Mouse (Mus musculus) frontal cortex, adult 2 months (tissue): Measurements from ENCODE around the gene Vmn1r38. TPM values are rescaled to one million over a fixed set of nuclear protein-coding genes. Genes with fewer than 3 reads are reported as not detected.
"Not testable (repeated sequence)": the region's sequence is repeated elsewhere in the genome, so short reads cannot be mapped to it uniquely, and the experiment has no call there.

Experiments used
- DNase-seq, 2 experiments: peaks; one replicate each; pipeline ENCODE4 v3.0.0; 2022; ENCODE audit warnings: low spot score in 1 of 2; ENCODE audit errors: extremely low spot score in 1 of 2
- polyA plus RNA-seq: library from polyadenylated mRNA; depleted of rRNA; stranded (reverse); fragments of >200 nt; gene quantifications from 2 replicates; pipeline ENCODE4 v1.2.3, GENCODE M21; 2012; rRNA removed

The Vmn1r38 gene
- polyA plus RNA-seq: not detected in 2 replicates

DNA sequence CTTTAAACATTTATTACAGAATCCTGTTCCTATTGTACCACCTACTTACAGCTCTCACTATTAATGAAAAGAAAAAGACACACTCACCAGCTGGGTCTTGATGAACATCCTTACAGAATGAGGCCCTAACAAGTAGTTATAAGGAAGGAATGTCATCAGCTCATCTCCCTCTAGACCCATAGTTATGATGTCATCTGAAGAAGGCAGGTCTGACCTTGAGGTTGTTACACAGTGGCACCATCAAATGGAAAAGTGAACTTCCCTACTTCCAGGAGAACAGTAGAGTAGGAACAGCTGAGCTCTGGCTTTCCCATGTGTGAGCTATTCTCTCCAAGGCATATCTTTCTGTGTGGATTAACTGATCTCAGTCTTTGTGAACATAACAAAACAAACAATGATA lies at the start of gene Vmn1r38:
Gene Vmn1r38, minus strand, starts transcription at position 101 of the 400 bp plus-strand sequence.
- not testable (repeated sequence) for DNase-seq

- no peak for DNase-seq
Observed at GRCm38 (mm10) chr6:66810509-66810908, 28.1 kb upstream of the Vmn1r38 start, which contains the start of gene Vmn1r39. Gene Vmn1r39, minus strand, starts transcription at chr6:66810609.

DNA sequence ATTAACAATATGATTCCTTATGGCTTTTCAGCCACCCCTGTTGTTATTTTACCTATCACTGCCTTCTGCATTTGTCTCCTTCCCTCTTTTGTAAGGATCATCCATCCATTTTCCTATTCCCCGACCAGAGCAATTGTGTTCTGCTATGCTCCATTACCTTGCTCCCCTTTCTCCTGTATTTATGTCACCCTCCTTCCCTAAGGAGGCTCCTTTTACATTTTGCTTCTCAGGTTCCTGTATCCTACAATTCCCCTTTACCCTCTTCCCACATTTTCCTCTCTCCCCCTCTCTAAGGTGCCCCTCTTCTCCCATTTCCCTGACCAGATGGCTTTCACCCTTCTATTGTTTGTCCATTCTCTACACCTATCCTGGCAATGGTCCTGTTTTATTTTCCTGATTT lies 23.9 kb upstream of the Vmn1r38 start:
- no peak for DNase-seq

DNA sequence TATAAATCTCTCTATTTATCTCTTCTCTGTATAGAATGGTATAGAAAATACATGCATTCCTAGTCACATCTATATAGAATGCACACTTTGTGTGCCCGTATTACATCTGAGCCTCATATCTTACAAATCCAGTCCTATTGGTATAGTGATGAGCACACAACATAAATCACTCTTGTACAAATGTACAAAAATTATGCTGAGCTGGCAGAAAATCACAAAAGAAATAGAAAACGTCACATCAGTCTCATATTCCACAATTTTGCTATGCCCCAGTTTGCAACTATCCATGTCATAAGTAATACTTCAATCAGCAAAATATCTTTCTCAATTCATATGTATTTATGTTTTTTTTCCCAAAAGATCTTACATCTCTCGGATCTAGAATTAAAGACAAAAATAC lies 23.3 kb upstream of the Vmn1r38 start:
- no peak for DNase-seq

DNA sequence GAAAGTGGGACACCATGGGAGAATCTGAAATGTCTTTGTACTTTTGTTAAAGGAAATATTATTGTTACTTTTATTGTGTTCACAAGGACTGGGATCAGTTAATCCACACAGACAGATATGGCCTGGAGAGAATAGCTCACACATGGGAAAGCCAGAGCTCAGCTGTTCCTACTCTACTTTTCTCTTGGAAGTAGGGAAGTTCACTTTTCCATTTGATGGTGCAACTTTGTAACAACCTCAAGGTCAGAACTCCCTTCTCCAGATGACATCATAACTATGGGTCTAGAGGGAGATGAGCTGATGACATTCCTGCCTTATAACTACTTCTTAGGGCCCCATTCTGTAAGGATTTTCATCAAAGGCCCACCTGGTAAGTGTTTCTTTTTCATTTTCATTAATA lies 53.3 kb downstream of the Vmn1r38 start, which contains the start of gene Vmn1r37:
Gene Vmn1r37, plus strand, starts transcription at position 301 of the 400 bp plus-strand sequence.
- DNase-seq: not testable (repeated sequence)

Other genes starting within 250 kb of the Vmn1r38 start
- 9.5 TPM in 2 replicates for gene Mad2l1, start 247.2 kb downstream of the Vmn1r38 start, polyA plus RNA-seq
- not detected in 2 replicates for gene Vmn1r32, start 222.5 kb downstream of the Vmn1r38 start, polyA plus RNA-seq
- gene Vmn1r33, start 164.3 kb downstream of the Vmn1r38 start, polyA plus RNA-seq: not detected in 2 replicates
- not detected in 2 replicates for gene Vmn1r34, start 138.7 kb downstream of the Vmn1r38 start, polyA plus RNA-seq
- gene Vmn1r35, start 96.7 kb downstream of the Vmn1r38 start, polyA plus RNA-seq: not detected in 2 replicates
- gene Vmn1r36, start 63.5 kb downstream of the Vmn1r38 start, polyA plus RNA-seq: not detected in 2 replicates
- not detected in 2 replicates for gene Vmn1r37, start 53.2 kb downstream of the Vmn1r38 start, polyA plus RNA-seq
- not detected in 2 replicates for gene Vmn1r39, start 28.0 kb upstream of the Vmn1r38 start, polyA plus RNA-seq
- gene Gng12, start 113.8 kb upstream of the Vmn1r38 start, polyA plus RNA-seq: 40.5 and 49.5 TPM in 2 replicates